Mouse (Mus musculus): ENCODE measurements around the gene Rec114.

- TF ChIP-seq POLR2A (IDR thresholded peaks at IDR 0.05; ENCODE audit: insufficient read depth, low read depth, low read length) = no peak
- peak; percentile 90 for TF ChIP-seq CTCF (IDR thresholded peaks at IDR 0.05)
These were observed 91.8 kb downstream of the Rec114 start for GRCm38 (mm10) chr9:58651993-58652392.

Data from heart, adult 2 months (tissue).